Mouse (Mus musculus): ENCODE data around the gene H2-T22.
A peak's percentile ranks its signal among the peaks of the same experiment; 100 is the strongest.
"Not testable (repeated sequence)": the region's sequence is repeated elsewhere in the genome, so short reads cannot be mapped to it uniquely, and the experiment has no call there.

H2-T22 gene

DNA sequence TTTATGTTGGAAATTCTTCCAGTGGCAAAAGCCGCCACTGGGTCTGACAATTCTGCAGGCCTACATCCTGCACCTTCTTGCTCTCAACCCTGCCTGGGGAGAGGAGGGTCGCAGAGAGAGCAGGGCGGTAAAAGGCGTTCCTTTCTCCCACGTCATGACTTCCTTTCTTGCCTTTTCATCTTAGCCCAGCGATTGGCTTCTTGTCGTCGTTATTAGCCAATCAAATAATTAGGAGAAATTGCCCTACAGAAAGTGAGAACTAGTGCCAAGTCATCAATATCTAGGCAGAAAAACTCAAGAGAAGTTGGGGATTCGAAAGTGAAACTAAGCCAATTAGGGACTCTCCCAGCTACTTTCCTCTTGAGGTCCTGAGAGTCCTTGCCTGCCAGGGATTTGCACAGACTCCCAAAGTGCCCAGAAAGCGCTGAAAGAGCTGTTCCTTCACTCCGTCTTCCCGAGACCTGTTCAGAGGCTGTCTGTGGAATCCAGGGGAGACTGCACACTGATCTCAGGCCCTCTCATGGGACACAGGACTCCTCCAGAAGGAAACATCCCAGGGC lies at the start of gene H2-T22, which contains the start of gene Gm6034:
H2-T22 (minus strand) TSS at position 138 of the 560 bp plus-strand sequence.
Gm6034 (plus strand) TSS at position 352 of the 560 bp plus-strand sequence.
- peak; percentile 75 to 78 for DNase-seq

DNA sequence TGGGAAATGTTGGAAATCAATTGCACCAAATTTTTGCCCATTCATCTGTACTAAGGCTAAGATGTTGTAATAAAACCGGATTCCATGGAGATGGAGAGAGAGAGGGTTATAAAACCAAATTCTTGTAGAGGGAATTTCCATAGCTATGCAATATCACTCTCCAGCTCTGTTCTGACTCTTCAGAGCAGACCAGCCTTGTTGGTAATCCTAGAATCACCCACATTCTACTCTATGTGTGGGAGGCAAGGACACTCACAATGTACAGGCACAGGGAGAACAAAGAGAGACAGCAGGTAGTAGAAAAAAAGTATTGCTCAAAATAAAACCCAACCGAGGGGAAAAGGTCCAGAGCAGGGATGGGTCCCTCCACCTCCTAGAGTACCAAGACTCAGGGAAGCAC lies 49.4 kb upstream of the H2-T22 start:
- not testable (repeated sequence) for DNase-seq

DNA sequence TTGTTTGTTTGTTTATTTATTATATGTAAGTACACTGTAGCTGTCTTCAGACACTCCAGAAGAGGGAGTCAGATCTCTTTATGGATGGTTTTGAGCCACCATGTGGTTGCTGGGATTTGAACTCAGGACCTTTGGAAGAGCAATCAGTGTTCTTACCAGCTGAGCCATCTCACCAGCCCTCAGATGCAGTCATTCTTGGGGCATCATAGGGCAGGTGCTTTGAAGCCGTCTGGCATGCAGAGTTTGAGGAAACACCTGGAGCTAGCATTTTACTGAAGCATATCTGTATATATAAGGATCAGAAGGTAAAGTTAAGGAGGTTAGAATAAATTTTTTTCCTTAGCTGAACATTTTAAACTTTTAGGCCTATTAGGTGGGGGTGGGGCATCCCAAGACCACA lies 43.4 kb upstream of the H2-T22 start:
- DNase-seq = not testable (repeated sequence)

DNA sequence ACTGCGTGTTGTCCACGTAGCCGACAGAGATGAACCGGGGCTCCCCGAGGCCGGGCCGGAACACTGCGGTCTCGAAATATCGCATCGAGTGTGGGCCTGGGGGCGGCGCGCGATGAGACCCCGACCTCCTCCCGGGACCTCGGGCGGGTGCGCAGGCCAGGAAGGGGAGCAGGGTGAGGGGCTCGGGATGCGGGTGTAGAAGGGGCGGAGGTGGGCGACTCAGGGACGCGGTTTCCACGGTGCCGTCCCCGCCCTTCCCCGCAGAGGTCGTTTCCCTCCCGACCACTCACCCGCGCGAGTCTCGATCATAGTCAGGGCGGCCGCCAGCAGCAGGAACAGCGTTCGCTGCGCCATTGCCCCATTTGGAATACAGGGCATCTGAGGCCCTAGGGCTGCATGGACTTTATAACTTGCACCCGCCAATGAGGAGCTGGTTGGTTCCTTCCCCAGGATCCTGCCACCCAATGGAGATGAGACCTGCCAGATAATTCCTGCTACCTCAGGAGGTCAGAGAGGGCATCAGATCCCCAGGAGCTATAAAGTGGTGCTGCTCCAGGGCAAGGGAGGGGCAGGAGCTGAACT lies 41.4 kb upstream of the H2-T22 start:
- peak; percentile 21 to 27 for DNase-seq

DNA sequence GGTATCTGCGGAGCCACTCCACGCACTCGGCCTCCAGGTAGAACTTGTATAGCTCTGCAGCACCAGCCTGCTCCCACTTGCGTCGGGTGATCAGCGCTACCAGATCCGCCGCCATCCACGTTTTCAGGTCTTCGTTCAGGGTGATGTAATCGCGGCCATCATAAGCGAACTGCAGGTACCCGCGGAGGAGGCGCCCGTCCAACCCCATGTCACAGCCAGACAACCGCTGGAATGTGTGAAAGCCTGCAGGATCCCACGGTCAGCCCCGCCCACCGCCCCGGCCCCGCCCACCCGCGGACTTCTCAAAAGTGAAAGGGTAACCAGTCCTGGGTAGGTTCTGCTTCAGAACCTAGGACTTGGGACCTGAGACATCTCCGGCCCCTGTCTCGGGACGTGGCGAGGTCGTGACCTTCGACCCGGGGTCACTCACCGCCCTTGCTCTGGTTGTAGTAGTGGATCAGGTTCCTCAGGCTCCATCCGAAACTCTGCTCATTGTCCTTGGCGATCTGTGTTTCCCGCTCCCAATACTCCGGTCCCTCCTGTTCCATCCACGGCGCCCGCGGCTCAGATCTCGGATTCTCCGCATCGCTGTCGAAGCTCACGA lies 40.8 kb upstream of the H2-T22 start:
- peak; percentile 33 to 37 for DNase-seq

DNA sequence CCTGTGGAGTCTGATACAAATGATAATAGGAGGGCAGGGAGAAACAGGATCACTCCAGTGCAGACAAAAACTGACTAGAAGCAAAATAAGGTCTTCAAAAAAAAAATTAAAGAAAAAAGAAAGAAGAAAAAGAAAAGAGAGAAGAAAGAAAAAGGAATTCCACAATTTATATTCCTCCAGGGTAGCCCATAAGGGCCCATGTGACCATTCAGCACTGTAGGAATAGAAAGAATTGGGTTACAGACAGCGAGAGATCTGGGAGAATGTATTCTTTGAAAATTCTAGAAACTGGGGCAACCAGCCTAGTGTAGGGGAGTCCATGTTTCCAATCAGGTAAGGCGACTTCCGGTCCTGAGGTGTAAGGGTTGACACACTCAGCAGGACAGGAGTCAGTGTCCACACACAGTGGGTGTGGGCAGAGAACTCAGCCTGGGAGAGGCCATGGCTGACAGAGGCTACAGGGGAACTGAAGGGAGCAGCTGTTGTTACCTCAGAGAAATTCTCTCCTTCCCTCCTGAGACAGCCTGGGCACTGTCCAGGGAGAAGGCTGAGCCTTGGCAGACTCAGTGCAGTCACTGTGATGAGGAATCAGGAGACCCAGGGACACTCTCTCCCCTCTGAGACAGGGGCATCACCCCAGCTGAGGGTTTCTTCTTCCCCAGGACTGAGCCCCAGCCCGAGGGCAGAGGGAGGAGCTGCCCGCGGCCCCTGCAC lies 40.1 kb upstream of the H2-T22 start:
- DNase-seq = not testable (repeated sequence)

DNA sequence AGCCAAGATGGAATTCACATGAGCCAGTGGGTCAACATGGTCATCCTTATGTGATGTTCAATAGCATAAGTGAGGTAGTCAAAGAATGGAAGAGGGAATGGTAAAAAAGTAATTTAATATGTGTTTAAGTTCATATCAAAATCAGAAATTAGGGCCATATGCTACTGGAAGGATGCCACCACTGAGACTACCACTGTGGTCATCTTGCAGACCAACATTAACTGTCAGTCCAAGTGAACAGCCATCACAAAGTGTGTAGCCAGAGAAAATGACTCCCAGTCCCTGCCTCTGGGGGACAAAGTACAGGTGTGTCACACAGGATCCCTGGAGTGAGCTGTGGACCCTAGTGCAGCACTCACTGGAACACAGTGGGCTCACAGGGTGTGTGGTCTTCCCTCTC lies 39.4 kb upstream of the H2-T22 start:
- DNase-seq = not testable (repeated sequence)

DNA sequence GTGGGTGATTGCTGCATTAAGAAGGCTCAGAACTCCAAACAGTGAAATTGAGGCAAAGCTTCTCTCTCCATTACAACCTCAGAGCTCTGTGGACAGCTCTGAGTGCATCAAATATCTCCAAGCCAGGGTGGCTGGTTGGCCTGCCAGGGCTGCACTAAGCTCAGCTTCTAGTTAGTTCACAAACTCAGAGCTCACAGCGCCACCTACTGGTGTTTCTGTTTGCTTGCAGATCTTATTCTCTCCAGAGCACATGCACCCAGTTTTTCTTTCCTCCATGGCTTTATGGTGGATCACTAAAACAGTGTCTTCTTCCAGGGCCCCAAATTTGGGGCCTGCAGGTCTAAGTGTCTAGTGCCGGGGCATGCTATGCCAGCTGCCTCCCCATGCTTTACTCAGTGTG lies 18.3 kb upstream of the H2-T22 start:
- peak; percentile 93 to 96 for DNase-seq

DNA sequence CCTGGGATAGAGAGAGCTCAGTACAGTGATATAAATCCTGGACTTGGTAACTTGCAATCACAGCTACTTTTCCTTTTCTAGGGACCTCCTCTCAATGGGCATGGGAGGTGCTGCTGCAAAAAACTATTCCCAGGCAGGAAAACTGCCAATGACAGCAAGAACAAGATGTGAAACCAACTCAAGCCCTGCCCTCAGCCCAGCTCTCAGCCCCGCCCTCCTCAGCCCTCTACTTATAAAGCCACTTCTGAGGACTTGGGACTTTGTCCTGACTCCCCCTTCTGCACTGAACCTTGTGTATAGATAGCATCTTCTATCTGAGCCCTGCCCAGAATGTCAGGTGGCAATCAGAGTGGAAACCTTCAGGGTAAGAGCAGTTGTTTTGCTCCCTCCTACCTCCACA lies 15.8 kb upstream of the H2-T22 start, which contains the start of gene Gm11127:
Gm11127 (minus strand) TSS at position 10 of the 400 bp plus-strand sequence.
- not testable (repeated sequence) for DNase-seq

DNA sequence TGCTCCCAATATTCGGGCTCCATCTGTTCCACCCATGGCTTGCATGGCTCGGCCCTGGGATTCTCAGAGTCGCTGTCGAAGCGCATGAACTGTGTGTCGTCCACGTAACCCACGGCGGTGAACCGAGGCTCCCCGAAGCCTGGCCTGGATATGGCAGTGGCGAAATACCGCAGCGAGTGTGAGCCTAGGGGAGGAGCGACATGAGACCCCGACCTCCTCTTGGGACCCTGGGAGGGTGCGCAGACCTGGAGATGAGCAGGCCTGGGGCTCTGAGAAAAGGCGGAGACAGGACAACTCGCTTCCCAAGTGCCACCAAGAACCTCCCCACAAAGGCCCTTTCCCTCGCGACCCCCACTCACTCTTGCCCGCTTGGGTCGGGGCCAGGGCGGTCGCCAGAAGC lies 15.4 kb upstream of the H2-T22 start:
- DNase-seq = not testable (repeated sequence)

DNA sequence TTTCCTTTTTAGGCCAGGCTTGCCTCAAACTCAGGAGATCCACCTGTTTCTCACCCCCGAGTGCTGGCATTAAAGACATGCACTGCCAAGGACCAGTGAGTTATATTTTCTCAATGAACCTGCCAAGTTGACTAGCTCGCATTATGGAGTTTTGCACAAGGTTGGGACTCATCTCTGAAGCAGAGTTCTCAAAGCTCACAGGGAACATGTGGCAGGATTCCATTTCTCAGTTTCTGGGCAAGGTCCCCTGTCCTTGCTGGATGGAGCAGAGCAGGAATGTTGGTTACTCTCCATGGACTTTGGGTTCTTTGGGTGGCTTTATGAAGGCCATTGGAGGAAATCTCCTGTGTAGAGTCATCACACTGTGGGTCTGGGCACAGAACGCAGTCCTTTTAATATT lies 739 bp upstream of the H2-T22 start:
- no peak for DNase-seq

DNA sequence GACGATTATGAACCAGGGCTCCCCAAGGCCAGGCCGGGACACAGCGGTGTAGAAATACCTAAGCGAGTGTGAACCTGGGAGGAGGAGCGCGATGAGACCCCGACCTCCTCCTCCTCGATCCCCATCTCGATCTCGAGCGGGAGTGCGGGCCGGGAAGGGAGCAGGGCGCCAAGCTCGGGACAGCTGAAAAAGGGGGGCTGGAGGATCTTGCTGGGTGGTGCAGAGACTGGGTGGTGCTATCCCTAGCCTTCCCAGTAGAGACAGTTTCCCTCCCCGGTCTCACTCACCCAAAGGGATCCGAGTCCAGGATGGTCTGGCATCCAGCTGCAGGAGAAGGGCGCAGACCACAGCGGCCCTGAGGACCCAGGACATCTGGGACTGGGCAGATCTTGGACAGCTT lies 492 bp downstream of the H2-T22 start:
- peak; percentile 23 to 34 for DNase-seq

DNA sequence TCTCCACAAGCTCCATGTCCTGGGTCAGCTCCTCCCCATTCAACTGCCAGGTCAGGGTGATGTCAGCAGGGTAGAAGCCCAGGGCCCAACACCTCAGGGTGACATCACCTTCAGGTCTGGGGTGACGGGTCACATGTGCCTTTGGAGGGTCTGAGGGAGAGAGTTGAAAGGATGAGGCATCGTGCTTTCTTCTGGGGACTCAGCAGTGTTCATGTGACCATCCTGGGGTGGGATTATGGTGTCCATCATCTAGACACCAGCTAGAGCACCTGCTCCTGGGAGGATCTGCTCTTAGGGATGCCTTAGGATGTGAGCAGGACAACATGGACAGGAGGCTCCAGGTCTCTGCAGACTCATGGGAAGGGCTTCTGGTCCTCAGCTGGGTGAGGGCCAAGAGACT lies 1.9 kb downstream of the H2-T22 start:
- DNase-seq = not testable (repeated sequence)

DNA sequence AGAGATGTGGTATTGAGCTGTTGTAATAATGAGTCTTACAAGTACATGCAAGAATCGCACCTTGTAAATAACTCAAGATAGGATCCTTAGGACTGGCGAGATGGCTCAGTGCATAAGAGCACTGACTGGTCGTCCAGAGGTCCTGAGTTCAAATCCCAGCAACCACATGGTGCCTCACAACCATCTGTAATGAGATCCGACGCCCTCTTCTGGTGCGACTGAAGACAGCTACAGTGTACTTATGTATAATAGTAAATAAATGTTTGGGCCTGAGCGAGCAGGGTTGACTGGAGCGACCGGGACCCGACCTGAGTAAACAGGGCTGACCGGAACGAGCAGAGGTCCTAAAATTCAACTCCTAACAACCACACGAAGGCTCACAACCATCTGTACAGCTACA lies 6.4 kb downstream of the H2-T22 start:
- DNase-seq = not testable (repeated sequence)

DNA sequence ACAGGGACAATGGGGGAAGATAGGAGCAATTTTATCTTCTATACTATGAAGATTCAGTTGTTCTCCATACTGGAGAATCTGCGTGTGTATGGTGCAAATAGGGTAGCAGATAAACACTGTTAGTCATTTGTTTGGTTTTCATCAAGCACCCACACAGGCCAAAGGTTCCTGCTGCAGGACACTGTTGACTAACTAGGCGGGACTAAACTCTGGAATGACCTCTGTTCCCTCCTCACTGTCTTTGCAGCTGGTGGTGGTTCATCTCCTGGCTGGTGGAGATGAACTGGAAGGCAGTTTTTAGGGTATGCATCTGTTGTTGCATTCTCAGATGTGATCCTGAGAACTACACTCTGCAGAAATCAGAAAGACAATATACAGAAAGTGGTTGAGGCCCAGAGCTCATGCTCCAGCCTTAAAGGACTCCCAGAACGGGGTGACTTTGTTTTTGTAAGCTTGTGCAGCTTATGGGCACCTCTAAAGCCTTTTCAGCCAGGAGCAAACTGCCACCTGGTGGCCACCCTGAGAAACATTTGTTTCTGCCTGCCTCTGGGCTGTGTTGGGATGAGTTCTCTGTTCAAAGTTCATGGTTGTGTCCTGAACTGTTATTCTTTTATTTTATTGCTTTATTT lies 7.4 kb downstream of the H2-T22 start:
- DNase-seq = peak; percentile 76

DNA sequence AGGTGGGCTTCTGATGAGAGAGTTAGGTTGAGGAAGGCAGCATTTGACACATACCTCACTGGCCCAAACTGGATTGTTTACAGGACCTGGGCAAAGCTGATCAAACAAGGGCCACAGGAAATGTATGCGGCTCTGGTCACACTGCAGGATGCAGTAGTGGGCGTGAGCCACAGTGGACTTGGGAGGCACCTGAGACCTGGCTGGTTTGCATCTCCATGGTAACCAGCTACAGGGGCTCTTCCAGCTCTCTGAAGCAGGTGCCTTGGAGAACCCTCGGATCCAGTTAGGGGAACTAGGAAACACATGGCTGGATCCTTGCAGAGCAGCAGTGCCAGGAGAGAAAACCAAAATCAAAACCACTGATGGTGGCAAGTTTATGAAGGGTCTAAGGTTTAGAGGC lies 8.0 kb downstream of the H2-T22 start:
- DNase-seq = not testable (repeated sequence)

DNA sequence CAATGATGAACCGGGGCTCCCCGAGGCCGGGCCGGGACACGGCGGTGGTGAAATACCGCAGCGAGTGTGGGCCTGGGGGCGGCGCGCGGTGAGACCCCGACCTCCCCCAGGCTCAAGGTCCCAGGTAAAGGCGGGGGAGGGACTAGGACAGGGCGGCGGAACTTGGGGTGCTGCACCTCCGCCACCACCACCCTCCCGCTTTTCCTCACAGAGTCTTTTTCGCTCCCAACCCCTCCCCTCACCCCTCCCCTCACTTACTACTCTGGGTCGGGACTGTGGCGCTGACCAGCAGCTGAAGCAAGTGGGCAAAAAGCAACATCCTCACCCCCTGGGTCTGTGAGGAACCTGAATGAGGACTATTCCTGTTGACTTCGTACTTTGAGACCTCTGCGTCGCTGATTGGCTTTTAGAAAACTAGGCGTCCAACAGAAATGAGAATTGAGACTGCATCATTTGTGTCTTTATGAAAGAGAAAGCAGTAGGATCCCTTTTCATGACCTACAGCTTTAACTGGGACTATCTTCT lies 10.1 kb downstream of the H2-T22 start, which contains the start of gene H2-T23:
H2-T23 (minus strand) TSS at position 505 of the 525 bp plus-strand sequence.
- DNase-seq = peak; percentile 29 to 32

DNA sequence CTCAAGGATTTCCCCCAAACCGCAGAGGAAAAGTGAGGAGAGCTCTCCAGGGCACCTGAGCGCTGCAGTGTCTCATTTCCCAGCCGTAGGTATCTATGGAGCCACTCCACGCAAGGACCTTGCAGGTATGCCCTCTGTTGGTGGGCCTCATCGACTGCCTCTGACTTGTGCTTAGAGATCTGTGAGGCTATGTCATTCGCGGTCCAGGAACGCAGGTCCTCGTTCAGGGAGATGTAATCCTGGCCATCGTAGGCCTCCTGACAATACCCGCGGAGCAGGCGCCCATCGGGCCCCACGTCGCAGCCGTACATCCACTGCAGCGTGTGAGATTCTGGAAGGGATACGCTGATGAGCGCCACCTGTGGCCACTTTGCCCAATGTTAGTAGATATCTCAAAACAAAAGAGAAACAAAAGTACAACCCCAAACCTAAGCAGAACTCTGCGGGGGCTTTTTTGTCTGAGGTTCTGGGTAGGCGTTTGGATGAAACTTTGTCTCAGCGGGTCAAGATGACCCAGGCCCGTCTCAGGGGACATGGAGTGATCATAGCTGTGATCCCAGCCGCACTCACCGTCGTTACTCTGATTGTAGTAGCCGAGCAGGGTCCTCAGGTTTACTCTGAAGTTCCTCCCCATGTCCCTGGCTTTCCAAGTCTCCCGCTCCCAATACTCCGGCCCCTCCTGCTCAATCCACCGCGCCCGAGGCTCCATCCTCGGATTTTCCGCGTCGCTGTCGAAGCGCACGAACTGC lies 10.8 kb downstream of the H2-T22 start:
- peak; percentile 46 to 55 for DNase-seq

DNA sequence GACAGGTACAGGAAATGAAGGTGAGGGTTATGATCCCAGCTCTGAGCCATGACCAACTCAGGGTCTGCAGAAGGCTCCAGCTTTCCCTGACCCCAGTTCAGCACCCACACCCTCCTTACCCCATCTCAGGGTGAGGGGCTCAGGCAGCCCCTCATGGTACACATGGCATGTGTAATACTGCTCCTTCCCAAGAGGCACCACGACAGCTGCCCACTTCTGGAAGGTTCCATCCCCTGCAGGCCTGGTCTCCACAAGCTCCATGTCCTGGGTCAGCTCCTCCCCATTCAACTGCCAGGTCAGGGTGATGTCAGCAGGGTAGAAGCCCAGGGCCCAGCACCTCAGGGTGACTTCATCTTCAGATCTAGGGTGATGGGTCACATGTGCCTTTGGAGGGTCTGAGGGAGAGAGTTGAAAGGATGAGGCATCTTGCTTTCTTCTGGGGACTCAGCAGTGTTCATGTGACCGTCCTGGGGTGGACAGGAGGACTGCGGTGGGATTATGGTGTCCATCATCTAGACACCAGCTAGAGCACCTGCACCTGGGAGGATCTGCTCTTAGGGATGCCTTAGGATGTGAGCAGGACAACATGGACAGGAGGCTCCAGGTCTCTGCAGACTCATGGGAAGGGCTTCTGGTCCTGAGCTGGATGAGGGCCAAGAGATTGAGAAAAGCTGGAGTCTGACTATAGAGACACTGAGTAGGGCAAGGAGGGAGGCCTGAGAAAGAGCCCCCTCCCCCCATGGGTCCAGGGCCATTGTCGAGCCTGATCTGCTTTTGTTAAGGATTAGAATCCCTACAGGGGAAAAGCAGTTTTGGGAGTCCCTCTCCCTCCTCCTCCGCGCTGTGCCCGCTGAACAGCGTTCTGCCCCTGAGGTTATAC lies 11.6 kb downstream of the H2-T22 start:
- peak in 1 of 2 experiments; percentile 52 for DNase-seq

DNA sequence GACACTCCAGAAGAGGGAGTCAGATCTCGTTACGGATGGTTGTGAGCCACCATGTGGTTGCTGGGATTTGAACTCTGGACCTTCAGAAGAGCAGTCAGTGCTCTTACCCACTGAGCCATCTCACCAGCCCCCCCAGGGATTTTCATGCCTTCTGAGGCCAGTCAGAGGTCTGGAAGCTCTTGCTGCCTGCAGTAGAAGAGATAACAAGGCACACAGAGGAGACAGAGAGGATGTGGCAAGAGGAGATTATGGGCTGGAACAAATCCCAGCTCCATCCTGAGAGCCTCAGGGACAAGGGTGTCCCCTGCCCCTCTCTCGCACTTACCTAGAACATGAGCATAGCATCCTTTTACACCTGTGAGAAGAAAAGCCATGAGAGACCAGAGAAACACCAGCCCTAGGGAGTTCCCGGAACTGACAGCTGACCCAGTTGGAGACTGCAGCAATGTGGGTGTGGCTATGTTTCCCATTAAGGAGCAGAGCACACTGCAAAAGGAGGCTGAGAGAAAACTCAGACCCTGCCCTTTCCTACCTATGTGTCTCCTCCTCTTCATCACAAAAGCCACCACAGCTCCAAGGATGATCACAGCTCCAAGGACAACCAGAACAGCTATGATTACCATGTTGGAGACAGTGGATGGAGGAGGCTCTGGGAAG lies 12.4 kb downstream of the H2-T22 start:
- DNase-seq = not testable (repeated sequence)
